Mouse (Mus musculus) G1E (cell line): Measurements from ENCODE around the gene Xndc1. TPM values are rescaled to one million over a fixed set of nuclear protein-coding genes. Genes with fewer than 3 reads are reported as not detected.

ENCODE experiments used
- ATAC-seq: 2 replicates; pipeline ENCODE4 v1.8.0; 2016; ENCODE audit warnings: mild to moderate bottlenecking; ENCODE audit not compliant: insufficient number of reproducible peaks, poor library complexity, low FRiP score, severe bottlenecking; ENCODE audit errors: extremely low read depth
- DNase-seq: peaks from one replicate; pipeline ENCODE4 v3.0.0; 2012; ENCODE audit warnings: low spot score
- H3K27me3 ChIP-seq: 2 replicates; pipeline ENCODE4 v1.6.1; 2012; ENCODE audit warnings: mild to moderate bottlenecking, low read length, inconsistent platforms; ENCODE audit not compliant: insufficient read depth
- H3K36me3 ChIP-seq: replicated peaks from 2 replicates; pipeline ENCODE3; 2012; ENCODE audit warnings: mild to moderate bottlenecking, inconsistent platforms
- H3K4me1 ChIP-seq: 2 replicates; pipeline ENCODE4 v1.6.1; 2012; ENCODE audit warnings: low read depth, low read length, inconsistent platforms, mixed read lengths; ENCODE audit not compliant: insufficient read depth
- H3K4me3 ChIP-seq: 2 replicates; pipeline ENCODE4 v1.5.1; 2012; ENCODE audit warnings: low read depth, mild to moderate bottlenecking, inconsistent platforms, low read length, moderate library complexity, mixed read lengths
- H3K9me3 ChIP-seq: replicated peaks from 2 replicates; pipeline ENCODE4 v1.6.1; 2012; ENCODE audit warnings: inconsistent platforms
- CTCF ChIP-seq: IDR thresholded peaks from 2 replicates; pipeline ENCODE4 v1.5.1; 2012; ENCODE audit warnings: low read depth, low read length, inconsistent platforms, mixed read lengths
- GATA1 ChIP-seq: IDR thresholded peaks from 2 replicates; pipeline ENCODE4 v1.6.1; 2012; ENCODE audit warnings: borderline replicate concordance, low read length, inconsistent platforms, mixed read lengths
- GATA2 ChIP-seq: IDR thresholded peaks from 2 replicates; pipeline ENCODE4 v1.6.1; 2012; ENCODE audit warnings: low read depth, low read length, inconsistent platforms, borderline replicate concordance
- POLR2AphosphoS5 ChIP-seq: IDR thresholded peaks from 2 replicates; pipeline ENCODE4 v1.6.1; 2012; ENCODE audit warnings: low read depth, low read length, inconsistent platforms; ENCODE audit not compliant: insufficient replicate concordance
- TAL1 ChIP-seq: conservative IDR thresholded peaks from 2 replicates; pipeline ENCODE4 v1.6.1; 2012; ENCODE audit warnings: low read depth, low read length, inconsistent platforms, mixed read lengths
- polyA plus RNA-seq: library from polyadenylated mRNA; stranded (reverse); fragments of >175 nt; gene quantifications from 2 replicates; pipeline ENCODE4 v1.2.3, GENCODE M21; 2012
- total RNA-seq, 2 experiments: library from RNA; stranded (forward) in 1 of 2; stranded (reverse) in 1 of 2; fragments of 200-1000 nt in 1 of 2; fragments of >200 nt in 1 of 2; fragmentation: Nextera tagmentation in 1 of 2; gene quantifications; 2 replicates each; pipeline ENCODE4 v1.2.3; 2014 to 2017

The Xndc1 gene
- total and polyA plus RNA-seq, 3 experiments, result 29.7 to 45.5 (median 39.4) TPM

DNA sequence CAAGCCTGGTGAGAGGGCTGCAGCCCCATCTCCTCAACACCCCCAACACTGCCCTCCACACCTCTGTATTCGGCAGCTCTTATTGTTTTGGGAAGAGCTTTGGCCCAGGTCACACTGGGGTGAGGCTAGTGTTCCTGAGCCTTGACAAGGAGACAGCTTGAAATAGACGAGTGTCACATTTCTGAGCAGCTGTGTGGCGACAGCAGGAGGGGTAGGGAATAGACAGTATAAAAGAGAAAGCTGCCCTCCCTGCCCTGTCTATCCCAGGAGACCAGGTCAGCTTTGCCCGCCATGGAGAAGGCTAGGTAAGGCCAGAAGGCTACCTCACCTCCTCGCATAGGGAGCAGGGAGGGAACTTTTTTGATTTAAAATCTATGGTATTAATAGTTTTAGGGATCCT, 36.2 kb downstream of the Xndc1 start, which contains the start of gene Art1:
Gene Art1, plus strand, starts transcription at position 257 of the 400 bp plus-strand sequence.
- H3K9me3 ChIP-seq, result no peaks in the 10 kb centered on the region
- no peaks in the 10 kb centered on the region for H3K36me3 ChIP-seq
- DNase-seq (no peak), ATAC-seq (no peak)
- no peak within 1 kb of the TSS for H3K4me3 ChIP-seq
- TF ChIP-seq TAL1, result no peak
- TF ChIP-seq POLR2AphosphoS5, result no peak
- TF ChIP-seq GATA1, result no peak
- no peak for TF ChIP-seq CTCF
- no peak for TF ChIP-seq GATA2
- peaks cover 73% of the 10 kb centered on the region for H3K27me3 ChIP-seq
- H3K4me1 ChIP-seq, result peaks cover 23% of the 10 kb centered on the region

DNA sequence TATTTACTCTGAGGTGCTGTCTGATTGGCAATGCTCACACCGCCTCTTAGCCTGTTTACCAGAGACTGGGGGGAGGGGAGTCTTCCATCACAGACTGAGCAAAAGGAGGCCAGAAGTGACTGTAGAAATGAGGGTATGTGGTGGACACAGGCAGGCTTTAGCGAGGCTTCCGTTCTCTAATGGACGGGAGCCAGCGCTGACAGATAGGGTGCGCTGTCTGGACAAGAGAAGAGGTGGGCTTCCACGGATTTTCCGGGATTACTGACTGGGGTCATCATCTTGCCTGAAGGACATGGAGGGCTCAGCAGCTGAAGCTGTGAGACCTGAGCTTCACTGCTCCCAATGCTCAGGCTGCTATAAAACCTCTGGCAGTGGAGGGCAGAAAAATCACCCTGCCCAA, 36.9 kb downstream of the Xndc1 start:
- peaks cover 23% of the 10 kb centered on the region for H3K4me1 ChIP-seq
- H3K27me3 ChIP-seq, result peaks cover 73% of the 10 kb centered on the region
- no peaks in the 10 kb centered on the region for H3K36me3 ChIP-seq
- H3K4me3 ChIP-seq, result no peak overlapping the region
- TF ChIP-seq POLR2AphosphoS5 (no peak), GATA2 (no peak), GATA1 (no peak), TAL1 (no peak), CTCF (no peak)
- DNase-seq (no peak), ATAC-seq (no peak)
- H3K9me3 ChIP-seq, result no peaks in the 10 kb centered on the region

GRCm38 (mm10) chr7:102102696-102103095, 37.4 kb downstream of the Xndc1 start:
- Histone ChIP-seq H3K27me3 (peaks cover 70% of the 10 kb centered on the region), H3K4me1 (peaks cover 23% of the 10 kb centered on the region), H3K36me3 (no peaks in the 10 kb centered on the region), H3K4me3 (no peak overlapping the region), H3K9me3 (no peaks in the 10 kb centered on the region)
- TF ChIP-seq CTCF (no peak), TAL1 (no peak), GATA1 (no peak), GATA2 (no peak), POLR2AphosphoS5 (no peak)
- no peak for DNase-seq
- ATAC-seq, result no peak

DNA sequence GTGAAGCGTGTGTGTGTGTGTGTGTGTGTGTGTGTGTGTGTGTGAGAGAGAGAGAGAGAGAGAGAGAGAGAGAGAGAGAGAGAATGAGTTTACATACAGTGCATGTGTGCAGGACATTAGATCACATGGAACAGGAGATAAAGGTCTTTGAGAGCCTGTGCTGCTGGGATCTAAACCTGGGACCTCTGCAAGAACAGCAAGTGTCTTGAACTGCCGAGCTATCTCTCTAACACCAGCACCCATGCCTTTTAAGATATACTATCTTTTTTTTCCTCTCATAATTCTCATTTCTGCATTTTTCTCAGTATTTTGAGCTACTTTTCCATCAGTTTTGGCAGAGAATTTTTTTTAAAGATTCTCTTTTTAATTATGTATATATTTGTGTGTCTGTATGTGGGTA, 38.2 kb downstream of the Xndc1 start:
- no peaks in the 10 kb centered on the region for H3K9me3 ChIP-seq
- H3K36me3 ChIP-seq, result no peaks in the 10 kb centered on the region
- TF ChIP-seq POLR2AphosphoS5, result no peak
- TF ChIP-seq GATA2, result no peak
- no peak for TF ChIP-seq CTCF
- TF ChIP-seq GATA1, result no peak
- TF ChIP-seq TAL1, result no peak
- H3K27me3 ChIP-seq, result peaks cover 70% of the 10 kb centered on the region
- peaks cover 23% of the 10 kb centered on the region for H3K4me1 ChIP-seq
- no peak for ATAC-seq
- DNase-seq, result no peak
- no peak overlapping the region for H3K4me3 ChIP-seq

GRCm38 (mm10) chr7:102104126-102104525, 38.8 kb downstream of the Xndc1 start:
- Histone ChIP-seq H3K36me3 (no peaks in the 10 kb centered on the region), H3K4me3 (no peak overlapping the region), H3K9me3 (no peaks in the 10 kb centered on the region), H3K27me3 (peaks cover 69% of the 10 kb centered on the region), H3K4me1 (peaks cover 23% of the 10 kb centered on the region)
- DNase-seq, result no peak
- no peak for ATAC-seq
- TF ChIP-seq TAL1 (no peak), POLR2AphosphoS5 (no peak), GATA1 (no peak), CTCF (no peak), GATA2 (no peak)

- ATAC-seq (no peak), DNase-seq (no peak)
- no peaks in the 10 kb centered on the region for H3K9me3 ChIP-seq
- no peak overlapping the region for H3K4me3 ChIP-seq
- TF ChIP-seq GATA2 (no peak), TAL1 (no peak), GATA1 (no peak), CTCF (no peak), POLR2AphosphoS5 (no peak)
- H3K4me1 ChIP-seq, result peaks cover 15% of the 10 kb centered on the region
- peaks cover 69% of the 10 kb centered on the region for H3K27me3 ChIP-seq
- no peaks in the 10 kb centered on the region for H3K36me3 ChIP-seq
Observed at GRCm38 (mm10) chr7:102106700-102107141, 41.4 kb downstream of the Xndc1 start.

- no peaks in the 10 kb centered on the region for H3K36me3 ChIP-seq
- ATAC-seq (no peak), DNase-seq (no peak)
- peaks cover 72% of the 10 kb centered on the region for H3K27me3 ChIP-seq
- no peaks in the 10 kb centered on the region for H3K9me3 ChIP-seq
- TF ChIP-seq TAL1, result no peak
- TF ChIP-seq POLR2AphosphoS5, result no peak
- no peak for TF ChIP-seq GATA1
- H3K4me1 ChIP-seq, result peaks cover 9% of the 10 kb centered on the region
- no peak overlapping the region for H3K4me3 ChIP-seq
Observed at GRCm38 (mm10) chr7:102108206-102108605, 42.9 kb downstream of the Xndc1 start.
